Mouse (Mus musculus) cerebellum, adult 9-10 months (tissue): ENCODE data around the gene Ddx21.

Experiments
- DNase-seq: peaks from one replicate; pipeline ENCODE4 v3.0.0; 2022

Gene Ddx21

GRCm38 (mm10) chr10:62568861-62569260 lies 33.2 kb downstream of the Ddx21 start:
- no peak for DNase-seq

DNA sequence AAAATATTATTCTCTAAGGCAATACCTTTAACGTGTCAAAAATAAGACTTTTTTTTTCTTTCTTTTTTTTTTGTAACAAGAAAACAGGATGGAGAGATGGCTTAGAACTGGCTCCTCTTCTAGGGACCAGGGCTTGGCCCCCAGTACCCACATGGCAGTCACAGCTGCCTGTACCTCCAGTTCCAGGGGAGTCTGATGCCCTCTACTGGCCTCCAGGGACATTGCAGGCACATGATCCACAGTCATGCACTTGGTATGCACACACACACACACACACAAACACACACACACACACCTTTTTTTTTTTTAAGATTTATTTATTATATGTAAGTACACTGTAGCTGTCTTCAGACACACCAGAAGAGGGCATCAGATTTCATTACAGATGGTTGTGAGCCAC lies 44.3 kb downstream of the Ddx21 start:
- DNase-seq = no peak

DNA sequence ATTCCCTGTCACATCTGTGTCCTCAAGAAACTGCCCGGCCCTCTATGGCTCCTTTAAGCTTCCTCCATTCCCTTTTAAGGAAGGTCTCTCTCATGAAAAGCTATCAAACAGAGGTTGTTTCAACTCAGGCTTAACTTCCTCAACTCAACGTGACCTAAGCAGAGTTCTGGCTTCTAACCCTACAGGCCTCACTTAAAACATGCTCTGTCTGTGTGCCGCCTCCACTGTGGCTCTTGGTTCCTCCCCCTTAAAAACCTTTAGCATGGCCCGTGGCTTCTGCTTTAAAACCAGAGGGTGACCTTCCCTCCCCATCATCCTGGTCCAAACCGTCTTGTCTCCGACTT lies 45.6 kb downstream of the Ddx21 start:
- DNase-seq = no peak

- DNase-seq = no peak
Observed at GRCm38 (mm10) chr10:62555705-62556557, 46.1 kb downstream of the Ddx21 start.

GRCm38 (mm10) chr10:62553611-62554091 lies 48.4 kb downstream of the Ddx21 start:
- no peak for DNase-seq

DNA sequence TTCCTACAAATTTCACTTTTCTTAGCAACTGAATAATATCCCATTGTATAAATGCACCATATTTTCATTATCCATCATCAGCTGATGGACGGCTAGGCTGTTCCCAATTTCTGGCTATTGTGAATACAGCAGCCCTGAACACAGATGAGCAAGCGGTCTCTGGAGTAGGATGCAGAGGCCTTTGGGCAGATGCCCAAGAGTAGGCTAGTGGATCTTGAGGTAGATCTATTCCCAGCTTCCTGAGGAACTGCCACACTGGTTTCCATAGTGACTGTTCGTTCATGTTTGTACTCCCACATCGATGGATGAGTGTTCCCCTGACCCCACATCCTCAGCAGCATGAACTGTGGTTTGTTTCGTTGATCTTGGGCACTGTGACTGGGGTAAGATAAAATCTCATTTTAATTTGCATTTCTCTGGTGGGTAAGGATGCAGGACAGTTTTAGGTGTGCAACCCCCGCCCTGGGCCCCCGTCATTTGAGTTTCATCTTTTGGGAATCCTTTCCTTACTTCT lies 51.2 kb downstream of the Ddx21 start:
- no peak for DNase-seq

DNA sequence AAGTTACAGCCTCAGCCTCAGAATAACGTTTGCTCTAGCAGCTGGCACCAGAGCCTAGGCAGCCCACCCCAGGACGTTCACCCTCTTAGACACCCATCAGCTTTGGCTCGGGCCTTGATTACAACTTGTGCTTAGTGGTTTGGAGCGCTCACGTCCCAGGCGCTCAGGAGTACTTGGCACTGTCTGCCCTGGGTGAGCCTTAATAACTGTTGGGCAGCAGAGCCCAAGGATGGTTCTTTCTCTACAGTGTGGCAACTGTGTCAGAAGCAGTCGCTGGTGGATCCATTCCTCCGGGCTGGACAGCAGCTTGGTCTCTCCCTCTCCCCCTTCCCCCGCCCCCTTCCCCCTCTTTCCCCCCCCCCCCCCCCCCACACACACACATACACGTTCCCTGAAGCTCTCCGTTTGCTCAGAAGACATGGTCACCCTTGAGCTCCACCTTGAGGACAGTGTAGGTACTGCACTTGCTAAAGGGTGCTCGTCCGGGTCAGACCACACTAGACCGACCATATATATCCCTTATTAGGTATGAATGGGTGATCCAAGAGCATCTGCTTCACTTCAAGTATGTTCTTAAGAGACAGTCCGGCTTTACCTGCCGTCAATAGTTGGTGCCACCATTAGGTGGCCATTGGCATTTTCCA lies 52.4 kb downstream of the Ddx21 start:
- DNase-seq = peak; percentile 51

- no peak for DNase-seq
Observed at GRCm38 (mm10) chr10:62546441-62546840, 55.6 kb downstream of the Ddx21 start.

- no peak for DNase-seq
Observed at GRCm38 (mm10) chr10:62545759-62546158, 56.3 kb downstream of the Ddx21 start.

DNA sequence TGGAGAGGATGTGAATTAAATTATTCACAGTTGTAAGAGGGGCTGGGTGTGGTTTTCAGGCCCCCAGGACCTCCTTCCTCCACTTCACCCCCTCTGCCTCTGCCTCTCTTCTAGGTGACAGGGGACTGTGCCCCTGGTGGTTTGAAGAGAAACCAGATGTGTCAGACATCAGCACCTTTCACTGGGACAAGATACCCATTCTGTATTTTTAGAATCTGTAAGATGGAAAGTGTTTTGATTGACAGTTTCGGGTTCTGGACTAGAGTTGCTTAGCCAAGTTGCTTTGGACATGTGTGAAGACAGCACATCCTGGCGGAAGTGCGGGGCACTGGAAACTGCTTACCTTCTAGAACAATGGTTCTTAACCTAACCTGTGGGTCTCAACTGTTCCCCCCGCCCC lies 57.8 kb downstream of the Ddx21 start:
- no peak for DNase-seq

GRCm38 (mm10) chr10:62543399-62543808 lies 58.7 kb downstream of the Ddx21 start:
- no peak for DNase-seq

DNA sequence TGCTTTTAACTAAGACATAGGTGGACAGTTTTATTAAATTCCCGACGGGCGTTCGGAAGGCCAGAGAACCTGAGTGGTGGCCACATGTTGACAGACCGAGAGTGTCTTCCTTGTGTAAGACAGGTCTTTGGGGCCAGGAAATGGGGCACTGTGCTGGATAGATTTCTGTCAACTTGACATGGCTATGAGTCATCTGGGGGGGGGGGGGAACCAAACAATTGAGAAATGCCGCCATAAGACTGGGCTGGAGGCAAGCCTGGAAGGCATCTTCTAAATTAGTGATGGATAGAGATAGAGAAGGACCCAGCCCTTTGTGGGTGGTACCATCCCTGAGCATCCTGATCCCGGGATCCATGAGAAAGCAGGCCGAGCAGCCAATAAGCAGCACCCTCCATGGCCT lies 59.2 kb downstream of the Ddx21 start:
- DNase-seq = no peak

DNA sequence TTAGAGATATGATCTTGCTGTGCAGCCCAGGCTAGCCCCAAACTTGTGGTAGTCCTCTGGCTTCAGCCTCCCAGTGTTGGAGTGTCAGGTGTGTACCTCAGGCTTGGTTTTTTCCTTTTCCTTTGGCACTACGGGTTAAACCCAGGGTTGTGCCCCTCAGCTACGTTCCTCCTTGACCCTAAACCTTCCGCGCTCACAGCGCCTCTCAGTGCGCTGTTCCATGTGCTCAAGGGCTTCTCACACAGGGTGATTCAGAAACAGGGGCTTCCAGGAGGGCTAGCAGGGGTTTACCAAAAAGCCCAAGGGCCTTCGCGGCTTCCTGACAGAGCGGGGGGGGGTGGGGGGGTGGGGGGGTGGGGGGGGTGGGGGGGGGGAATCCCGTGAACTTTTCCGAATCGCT lies 59.6 kb downstream of the Ddx21 start:
- DNase-seq = no peak

DNA sequence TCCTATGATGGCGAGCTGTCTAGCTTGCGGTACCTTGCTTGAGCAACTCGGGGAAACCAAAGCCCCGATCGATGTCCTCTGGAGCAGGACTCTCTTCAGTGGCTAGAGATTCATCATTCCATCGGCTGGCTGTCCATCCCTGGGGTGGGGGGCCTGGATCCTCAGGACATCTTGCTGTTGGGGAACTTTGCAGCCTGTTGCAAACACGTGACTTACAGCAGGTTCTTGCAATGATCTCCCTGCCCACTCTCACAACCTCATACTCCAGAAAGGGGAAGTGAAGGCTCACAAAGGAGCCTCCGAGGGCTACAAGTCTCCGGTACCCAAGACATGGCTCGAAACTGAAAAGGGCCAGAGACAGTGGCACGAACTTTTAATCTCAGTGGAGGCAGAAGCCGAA lies 60.6 kb downstream of the Ddx21 start:
- no peak for DNase-seq

DNA sequence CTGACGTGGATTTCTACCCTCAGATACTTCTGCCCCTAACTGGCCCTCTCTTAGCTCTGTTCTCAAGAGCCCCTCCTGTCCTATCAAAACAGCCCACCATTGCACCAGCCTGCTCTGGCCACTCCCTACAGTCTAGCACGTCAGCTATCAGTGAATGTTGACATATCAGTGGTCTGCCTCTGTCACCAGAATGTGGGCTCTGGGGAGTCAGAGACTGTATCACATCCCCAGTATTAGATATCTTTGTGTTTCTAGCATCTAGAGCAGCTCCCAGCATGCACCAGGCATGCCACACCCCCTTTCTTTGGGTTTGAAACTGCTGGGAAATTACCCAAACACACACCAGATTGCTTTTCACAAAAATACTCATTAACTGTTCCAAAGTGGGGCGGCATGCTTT lies 61.3 kb downstream of the Ddx21 start:
- DNase-seq = no peak

- no peak for DNase-seq
Observed at GRCm38 (mm10) chr10:62534509-62534908, 67.6 kb downstream of the Ddx21 start.

- no peak for DNase-seq
Observed at GRCm38 (mm10) chr10:62532832-62533231, 69.2 kb downstream of the Ddx21 start.
